ENCODE assay signal across 22 mouse cellular contexts in genomic region chr9:30914241-30914640, GRCm38 (mm10).
"Had no signal": no experiment of that assay in that cellular context is flagged by ENCODE, and none has a peak within 500 bp of the region (broad histone marks: within the 10 kb centered on the region; RNA-seq: fewer than 3 reads in every experiment).

No protein-coding gene starts in this region.

- H3K4me1 ChIP-seq: liver, embryonic 12.5 days; liver, embryonic 15.5 days; megakaryocyte, embryonic 14.5 days; midbrain, embryonic 10.5 days had no signal

- H3K4me2 ChIP-seq: limb, embryonic 13.5 days; liver, embryonic 12.5 days; liver, embryonic 15.5 days; lung, embryonic 15.5 days; neural tube, embryonic 12.5 days; neural tube, embryonic 15.5 days had no signal

- H3K36me3 ChIP-seq: liver, embryonic 12.5 days; liver, embryonic 15.5 days; lung, embryonic 15.5 days; midbrain, embryonic 10.5 days; neural tube, embryonic 12.5 days; neural tube, embryonic 15.5 days had no signal

- H3K27me3 ChIP-seq: limb, embryonic 13.5 days; liver, embryonic 15.5 days; neural tube, embryonic 12.5 days; neural tube, embryonic 15.5 days had no signal

- H3K9me3 ChIP-seq: limb, embryonic 10.5 days; limb, embryonic 13.5 days; liver, embryonic 12.5 days; liver, embryonic 15.5 days; lung, embryonic 15.5 days; megakaryocyte, embryonic 14.5 days; midbrain, embryonic 10.5 days; neural tube, embryonic 12.5 days; neural tube, embryonic 15.5 days had no signal

- H3K9ac ChIP-seq: limb, embryonic 13.5 days; liver, embryonic 12.5 days; liver, embryonic 15.5 days; lung, embryonic 15.5 days; neural tube, embryonic 12.5 days; neural tube, embryonic 15.5 days had no signal

- ATAC-seq: liver, embryonic 12.5 days had no signal

- H3K27ac ChIP-seq: layer of hippocampus, adult 2 months; limb, embryonic 10.5 days; limb, embryonic 13.5 days; liver, embryonic 12.5 days; liver, embryonic 15.5 days; lung, embryonic 15.5 days; midbrain, embryonic 10.5 days; neural tube, embryonic 12.5 days; neural tube, embryonic 15.5 days; stomach, postnatal 0 days had no signal

- H3K4me3 ChIP-seq: layer of hippocampus, adult 2 months; limb, embryonic 10.5 days; limb, embryonic 13.5 days; liver, embryonic 12.5 days; liver, embryonic 15.5 days; lung, embryonic 15.5 days; megakaryocyte, embryonic 14.5 days; midbrain, embryonic 10.5 days; neural tube, embryonic 12.5 days; neural tube, embryonic 15.5 days had no signal

- DNase-seq: kidney, adult 8-10 months; kidney, postnatal 10 days; layer of hippocampus, adult 9-11 months; liver; midbrain, embryonic 14.5 days; right cerebral cortex, adult 18-20 months; right cerebral cortex, postnatal 14 days; right cerebral cortex, postnatal 4 days; thymus, adult 2 months; thymus, postnatal 14 days; thymus, postnatal 4 days had no signal
